Mouse (Mus musculus) liver, embryonic 12.5 days (tissue): Measurements from ENCODE around the gene Pcnp. TPM values are rescaled to one million over a fixed set of nuclear protein-coding genes. Genes with fewer than 3 reads are reported as not detected.
"Not testable (repeated sequence)": the region's sequence is repeated elsewhere in the genome, so short reads cannot be mapped to it uniquely, and the experiment has no call there.

Experiments used
- ATAC-seq: fragments of 200-750 bp; cut with Nextera tagmentation; 2 replicates; pipeline ENCODE4 v1.8.0; 2017; ENCODE audit warnings: moderate number of reproducible peaks, mild to moderate bottlenecking, moderate library complexity
- H3K27ac ChIP-seq: fragments of 300-500 bp; sonication (generic); 2 replicates; pipeline ENCODE4 v1.5.1; 2016; ENCODE audit warnings: mild to moderate bottlenecking
- H3K27me3 ChIP-seq: fragments of 300-500 bp; sonication (generic); replicated peaks from 2 replicates; pipeline ENCODE4 v1.6.1; 2016; ENCODE audit warnings: mild to moderate bottlenecking, moderate library complexity
- H3K36me3 ChIP-seq: fragments of 300-500 bp; sonication (generic); 2 replicates; pipeline ENCODE4 v1.6.1; 2016; ENCODE audit warnings: mild to moderate bottlenecking, moderate library complexity
- H3K4me1 ChIP-seq: fragments of 300-500 bp; sonication (generic); 2 replicates; pipeline ENCODE4 v1.6.1; 2016
- H3K4me2 ChIP-seq: fragments of 300-500 bp; sonication (generic); 2 replicates; pipeline ENCODE4 v1.6.1; 2016; ENCODE audit warnings: mild to moderate bottlenecking, moderate library complexity
- H3K4me3 ChIP-seq: fragments of 300-500 bp; sonication (generic); 2 replicates; pipeline ENCODE4 v1.5.1; 2016; ENCODE audit warnings: mild to moderate bottlenecking, moderate library complexity
- H3K9ac ChIP-seq: fragments of 300-500 bp; sonication (generic); 2 replicates; pipeline ENCODE4 v1.6.1; 2016; ENCODE audit warnings: mild to moderate bottlenecking, moderate library complexity
- H3K9me3 ChIP-seq: fragments of 300-500 bp; sonication (generic); replicated peaks from 2 replicates; pipeline ENCODE4 v1.6.1; 2016; ENCODE audit warnings: mild to moderate bottlenecking, moderate library complexity
- WGBS: fragments of 180-500 bp; shearing (Covaris S2); methylation state at CpG from one replicate; pipeline ENCODE4 v1.1.7; 2016; ENCODE audit not compliant: insufficient replicate concordance; 5-methylcytosine and 5-hydroxymethylcytosine counted together
- polyA plus RNA-seq: library from polyadenylated mRNA; unstranded; fragments of >200 nt; fragmentation: Nextera tagmentation; extraction: Ambion mirVana; gene quantifications from 2 replicates; pipeline ENCODE4 v1.2.1, GENCODE M21; 2016

The Pcnp gene
- polyA plus RNA-seq, 1 experiment from 2014 or later: 140 TPM

- ATAC-seq: peak; percentile 87
- Histone ChIP-seq H3K9ac (peak overlapping the region; percentile 97), H3K9me3 (no peaks in the 10 kb centered on the region), H3K4me3 (peak overlapping the region; percentile 99), H3K27me3 (no peaks in the 10 kb centered on the region), H3K27ac (peak overlapping the region; percentile 92), H3K4me1 (peaks cover 52% of the 10 kb centered on the region), H3K36me3 (peaks cover 45% of the 10 kb centered on the region), H3K4me2 (peak overlapping the region; percentile 86)
- WGBS: under 1% methylated on average over 55 of the region's 55 CpGs
Observed at GRCm38 (mm10) chr16:55974256-55974902, 55.2 kb downstream of the Pcnp start.

- H3K4me3 ChIP-seq: peak within 1 kb of the TSS; percentile 99
- H3K36me3 ChIP-seq: peaks cover 49% of the 10 kb centered on the region
- peaks cover 59% of the 10 kb centered on the region for H3K4me1 ChIP-seq
- under 1% methylated on average over 76 of the region's 86 CpGs for WGBS
- peak within 1 kb of the TSS; percentile 92 for H3K27ac ChIP-seq
- ATAC-seq: peak; percentile 91
- H3K9ac ChIP-seq: peak within 1 kb of the TSS; percentile 97
- H3K4me2 ChIP-seq: peak within 1 kb of the TSS; percentile 86
- no peaks in the 10 kb centered on the region for H3K27me3 ChIP-seq
- H3K9me3 ChIP-seq: no peaks in the 10 kb centered on the region
Observed at GRCm38 (mm10) chr16:55973431-55974255, 55.9 kb downstream of the Pcnp start, which contains the start of gene Zbtb11. Gene Zbtb11 (plus strand): TSS chr16:55973883.

- no peaks in the 10 kb centered on the region for H3K27me3 ChIP-seq
- peaks cover 66% of the 10 kb centered on the region for H3K4me1 ChIP-seq
- H3K9ac ChIP-seq: peak overlapping the region; percentile 97
- peak overlapping the region; percentile 99 for H3K4me3 ChIP-seq
- no peaks in the 10 kb centered on the region for H3K9me3 ChIP-seq
- H3K4me2 ChIP-seq: peak overlapping the region; percentile 86
- H3K27ac ChIP-seq: peak overlapping the region; percentile 92
- H3K36me3 ChIP-seq: peaks cover 47% of the 10 kb centered on the region
- ATAC-seq: no peak
- 38% methylated on average over 10 of the region's 10 CpGs for WGBS
Observed at GRCm38 (mm10) chr16:55972626-55973201, 56.8 kb downstream of the Pcnp start.

GRCm38 (mm10) chr16:55971735-55972615 is 57.6 kb downstream of the Pcnp start:
- peak overlapping the region; percentile 58 for H3K27ac ChIP-seq
- peaks cover 71% of the 10 kb centered on the region for H3K4me1 ChIP-seq
- H3K36me3 ChIP-seq: peaks cover 51% of the 10 kb centered on the region

GRCm38 (mm10) chr16:55970416-55970815 is 59.1 kb downstream of the Pcnp start:
- no peaks in the 10 kb centered on the region for H3K9me3 ChIP-seq
- peaks cover 53% of the 10 kb centered on the region for H3K36me3 ChIP-seq
- 88% methylated on average over 5 of the region's 5 CpGs for WGBS
- H3K4me3 ChIP-seq: no peak overlapping the region
- no peak for ATAC-seq
- H3K9ac ChIP-seq: no peak overlapping the region
- H3K27me3 ChIP-seq: no peaks in the 10 kb centered on the region
- H3K27ac ChIP-seq: 0 out of 2 replicates have a peak overlapping the region, but pooled peaks have one; percentile 17
- H3K4me1 ChIP-seq: peaks cover 61% of the 10 kb centered on the region
- H3K4me2 ChIP-seq: 0 out of 2 replicates have a peak overlapping the region, but pooled peaks have one; percentile 10

More at GRCm38 (mm10) chr16:55971735-55972615, 57.6 kb downstream of the Pcnp start:
- H3K9me3 ChIP-seq: no peaks in the 10 kb centered on the region
- WGBS: 60% methylated on average over 6 of the region's 6 CpGs
- H3K27me3 ChIP-seq: no peaks in the 10 kb centered on the region
- ATAC-seq: no peak
- no peak overlapping the region for H3K9ac ChIP-seq
- H3K4me3 ChIP-seq: peak overlapping the region; percentile 99; the same call in 1 of the 2 replicates
- H3K4me2 ChIP-seq: peak overlapping the region; percentile 86

GRCm38 (mm10) chr16:55969147-55969546 is 60.4 kb downstream of the Pcnp start:
- Histone ChIP-seq H3K9ac (no peak overlapping the region), H3K4me1 (peaks cover 61% of the 10 kb centered on the region), H3K4me3 (peak overlapping the region; percentile 7; the same call in 1 of the 2 replicates), H3K4me2 (peak overlapping the region; percentile 35), H3K27ac (no peak overlapping the region), H3K9me3 (no peaks in the 10 kb centered on the region), H3K36me3 (peaks cover 53% of the 10 kb centered on the region), H3K27me3 (no peaks in the 10 kb centered on the region)
- no peak for ATAC-seq
- 80% methylated on average over 3 of the region's 3 CpGs for WGBS

- H3K9me3 ChIP-seq: no peaks in the 10 kb centered on the region
- ATAC-seq: 0 out of 2 replicates have a peak, but pooled peaks have one; percentile 6
- H3K9ac ChIP-seq: peak overlapping the region; percentile 90
- H3K27me3 ChIP-seq: no peaks in the 10 kb centered on the region
- peak overlapping the region; percentile 91 for H3K4me2 ChIP-seq
- peak overlapping the region; percentile 84 for H3K27ac ChIP-seq
- peaks cover 52% of the 10 kb centered on the region for H3K36me3 ChIP-seq
- peaks cover 53% of the 10 kb centered on the region for H3K4me1 ChIP-seq
- peak overlapping the region; percentile 86 for H3K4me3 ChIP-seq
- WGBS: 19% methylated on average over 1 of the region's 1 CpGs
Observed at GRCm38 (mm10) chr16:55967221-55967620, 62.3 kb downstream of the Pcnp start.

GRCm38 (mm10) chr16:55966212-55966871 is 63.2 kb downstream of the Pcnp start, which contains the start of gene Rpl24:
Gene Rpl24 (plus strand): TSS chr16:55966275.
- H3K4me2 ChIP-seq: peak within 1 kb of the TSS; percentile 91
- no peaks in the 10 kb centered on the region for H3K9me3 ChIP-seq
- peak within 1 kb of the TSS; percentile 86 for H3K4me3 ChIP-seq
- no peaks in the 10 kb centered on the region for H3K27me3 ChIP-seq
- H3K36me3 ChIP-seq: peaks cover 43% of the 10 kb centered on the region
- peak within 1 kb of the TSS; percentile 90 for H3K9ac ChIP-seq
- peak within 1 kb of the TSS; percentile 84 for H3K27ac ChIP-seq
- WGBS: under 1% methylated on average over 42 of the region's 42 CpGs
- H3K4me1 ChIP-seq: peaks cover 46% of the 10 kb centered on the region
- peak; percentile 88 for ATAC-seq

- H3K36me3 ChIP-seq: peaks cover 23% of the 10 kb centered on the region
- ATAC-seq: no peak
- H3K4me2 ChIP-seq: no peak overlapping the region
- H3K9ac ChIP-seq: no peak overlapping the region
- H3K27me3 ChIP-seq: no peaks in the 10 kb centered on the region
- H3K27ac ChIP-seq: no peak overlapping the region
- H3K4me1 ChIP-seq: peaks cover 30% of the 10 kb centered on the region
- no peak overlapping the region for H3K4me3 ChIP-seq
- no peaks in the 10 kb centered on the region for H3K9me3 ChIP-seq
- WGBS: 62% methylated on average over 4 of the region's 4 CpGs
Observed at GRCm38 (mm10) chr16:55964126-55964949, 65.2 kb downstream of the Pcnp start.

- H3K27ac ChIP-seq, H3K9me3 ChIP-seq, H3K9ac ChIP-seq, H3K4me3 ChIP-seq, H3K4me2 ChIP-seq, ATAC-seq, H3K27me3 ChIP-seq: not testable (repeated sequence)
- Histone ChIP-seq H3K4me1 (peaks cover 18% of the 10 kb centered on the region), H3K36me3 (peaks cover 11% of the 10 kb centered on the region)
- 83% methylated on average over 6 of the region's 11 CpGs for WGBS
Observed at GRCm38 (mm10) chr16:55963068-55963467, 66.5 kb downstream of the Pcnp start.
